Mouse (Mus musculus): ENCODE data around the gene Gm10985. TPM values are rescaled to one million over a fixed set of nuclear protein-coding genes. Genes with fewer than 3 reads are reported as not detected.

Gm10985 gene
- total RNA-seq, 2 experiments from 2014 or later: not detected

DNA sequence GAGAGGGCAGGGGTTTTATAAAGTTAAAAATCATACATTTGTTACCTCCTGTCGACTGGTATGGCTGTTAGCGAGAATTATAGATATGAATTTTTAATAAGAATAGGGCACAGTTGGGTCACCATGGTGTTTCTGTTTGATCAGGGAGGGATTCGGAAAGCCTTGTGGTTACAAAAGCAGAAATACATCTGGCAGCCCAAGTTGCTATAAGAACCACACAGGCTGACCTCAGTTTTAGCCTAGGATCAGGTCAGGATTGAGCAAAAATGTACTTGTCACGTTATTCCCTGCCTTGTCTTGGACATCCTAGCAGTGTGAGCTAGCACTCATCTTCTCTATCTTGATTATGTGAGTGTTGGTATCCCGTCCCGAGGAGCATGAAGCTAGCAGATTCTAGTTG is 25.6 kb downstream of the Gm10985 start:
- intact Hi-C loops (cut with DNase I): no loop called here
- H3K27ac ChIP-seq: no peak overlapping the region
- no peak for TF ChIP-seq CTCF (IDR thresholded peaks at IDR 0.05)
- DNase-seq: no peak
- no peak overlapping the region for H3K4me3 ChIP-seq

DNA sequence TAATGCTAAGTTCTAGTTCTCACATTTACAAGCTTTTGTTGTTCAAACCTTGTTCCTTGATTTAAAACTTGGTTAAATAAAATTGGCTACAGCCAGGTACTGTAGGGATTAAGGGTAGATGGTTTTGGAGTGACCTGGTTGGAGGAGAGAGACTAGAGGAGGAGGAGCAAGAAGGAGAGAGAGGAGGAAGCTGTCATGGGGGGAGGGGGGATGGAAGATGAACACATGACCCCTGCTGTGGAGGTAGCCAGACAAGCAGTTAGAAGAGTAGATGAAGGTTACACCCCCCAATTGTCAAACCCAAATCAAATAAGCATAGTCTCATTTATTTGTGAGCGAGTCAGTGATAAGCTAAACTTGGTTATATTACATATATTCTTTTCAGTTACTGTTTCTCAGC is 26.7 kb downstream of the Gm10985 start:
- no peak overlapping the region for H3K4me3 ChIP-seq
- TF ChIP-seq CTCF (IDR thresholded peaks at IDR 0.05): no peak
- intact Hi-C loops (cut with DNase I): no loop called here
- no peak for DNase-seq
- H3K27ac ChIP-seq: no peak overlapping the region

DNA sequence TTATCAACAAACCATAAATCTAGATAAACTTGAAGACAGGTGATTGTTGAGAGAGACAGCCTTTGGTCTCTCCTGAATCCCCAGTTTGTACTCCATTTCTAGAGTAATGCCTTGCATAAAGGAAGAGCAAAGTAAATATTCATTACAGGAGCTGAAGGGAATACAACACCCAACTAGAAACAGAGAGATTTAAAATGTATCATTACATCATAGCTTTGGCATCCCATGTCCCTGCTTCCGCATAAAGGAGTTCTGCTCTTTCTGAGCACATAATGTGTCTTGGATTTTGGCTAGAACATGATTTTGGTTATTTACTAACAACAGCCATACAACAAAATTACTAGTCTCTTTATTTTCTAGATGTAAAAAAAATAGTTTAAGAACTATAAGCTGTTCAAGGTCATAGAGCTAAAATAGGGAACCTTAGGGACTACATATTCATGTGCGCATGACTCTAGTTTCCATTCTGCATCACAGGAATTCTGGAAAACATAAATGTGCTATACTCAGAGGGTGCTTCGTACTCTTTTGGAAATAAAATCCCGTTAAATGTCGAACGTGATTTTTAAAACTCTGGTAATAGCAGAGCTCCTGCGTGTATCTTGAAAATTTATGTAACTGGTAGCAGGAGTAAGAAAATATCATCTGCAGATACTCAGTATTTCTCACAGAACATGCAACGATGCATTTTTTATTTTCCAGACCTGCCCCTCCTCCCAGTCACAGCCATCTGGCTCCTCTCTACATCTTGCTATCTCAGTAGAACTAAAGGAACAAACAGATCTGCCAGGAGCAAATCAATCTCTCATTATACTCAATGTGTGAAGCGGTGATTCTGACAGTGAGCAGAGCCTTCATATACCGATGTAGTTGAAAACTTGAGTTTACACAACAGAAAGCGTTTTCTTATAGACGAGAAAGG is 46.0 kb downstream of the Gm10985 start:
- Histone ChIP-seq H3K27ac (no peak overlapping the region), H3K4me3 (no peak overlapping the region)
- intact Hi-C loops (cut with DNase I): no loop called here
- no peak for DNase-seq
- TF ChIP-seq CTCF (IDR thresholded peaks at IDR 0.05): no peak

Other genes with a start within 250 kb of the Gm10985 start
- 1 to 10 TPM in 1 of 2 experiments, under 1 TPM in 1; 0.94 to 3.9 TPM for gene Frem2, start 187.7 kb upstream of the Gm10985 start, total RNA-seq (2021)
- 10 to 100 TPM; 35.1 to 37.0 TPM for gene Ufm1, start 18.7 kb downstream of the Gm10985 start, total RNA-seq (2021)